Mouse (Mus musculus) small intestine, adult 2 months (tissue): Measurements from ENCODE around the gene Aldh4a1. TPM values are rescaled to one million over a fixed set of nuclear protein-coding genes. Genes with fewer than 3 reads are reported as not detected.

Source experiments
- H3K27ac ChIP-seq: fragments of 200-500 bp; 2 replicates; pipeline ENCODE4 v1.5.1; 2012; ENCODE audit warnings: low read depth, low read length, control low read depth, inconsistent platforms; ENCODE audit not compliant: insufficient read depth
- H3K27me3 ChIP-seq: fragments of 200-500 bp; 2 replicates; pipeline ENCODE4 v1.6.1; 2012; ENCODE audit warnings: mild to moderate bottlenecking, moderate library complexity, low read length, inconsistent platforms; ENCODE audit not compliant: control insufficient read depth, insufficient read depth
- H3K36me3 ChIP-seq: fragments of 200-500 bp; 2 replicates; pipeline ENCODE4 v1.6.1; 2012; ENCODE audit warnings: mild to moderate bottlenecking, low read length, control low read depth, inconsistent platforms; ENCODE audit not compliant: control insufficient read depth, insufficient read depth
- H3K4me1 ChIP-seq: fragments of 200-500 bp; 2 replicates; pipeline ENCODE4 v1.6.1; 2012; ENCODE audit warnings: low read length, inconsistent platforms, mixed read lengths; ENCODE audit not compliant: control insufficient read depth, insufficient read depth, insufficient read length
- H3K4me3 ChIP-seq: fragments of 200-500 bp; 2 replicates; pipeline ENCODE4 v1.5.1; 2012; ENCODE audit warnings: low read depth, mild to moderate bottlenecking, control low read depth, inconsistent platforms, low read length, moderate library complexity
- CTCF ChIP-seq: fragments of 200-500 bp; IDR thresholded peaks from 2 replicates; pipeline ENCODE4 v1.5.1; 2012; ENCODE audit warnings: low read depth, mild to moderate bottlenecking, control low read depth, inconsistent platforms, low read length, moderate library complexity, mixed read lengths; ENCODE audit not compliant: insufficient replicate concordance, insufficient read length; ENCODE audit errors: extremely low read depth
- POLR2A ChIP-seq: fragments of 200-500 bp; IDR thresholded peaks from 2 replicates; pipeline ENCODE4 v1.6.1; 2012; ENCODE audit warnings: low read depth, mild to moderate bottlenecking, control low read depth, inconsistent platforms, low read length, moderate library complexity
- WGBS: fragments of 180-500 bp; shearing (Covaris S2); methylation state at CpG from one replicate; pipeline ENCODE4 v1.1.7; 2018; 5-methylcytosine and 5-hydroxymethylcytosine counted together
- polyA plus RNA-seq: library from polyadenylated mRNA; depleted of rRNA; stranded (reverse); fragments of >200 nt; gene quantifications from 2 replicates; pipeline ENCODE4 v1.2.3, GENCODE M21; 2012

Gene Aldh4a1
- polyA plus RNA-seq, 1 experiment, result 110 TPM

GRCm38 (mm10) chr4:139602357-139603244 lies 20.1 kb upstream of the Aldh4a1 start, which contains the start of gene Gm21969:
Gm21969 (plus strand) TSS chr4:139603186.
- H3K4me1 ChIP-seq, result peaks cover 23% of the 10 kb centered on the region
- 62% methylated on average over 14 of the region's 14 CpGs for WGBS

GRCm38 (mm10) chr4:139605216-139605615 lies 17.4 kb upstream of the Aldh4a1 start:
- Histone ChIP-seq H3K4me1 (peaks cover 15% of the 10 kb centered on the region; the same call in 1 of the 2 replicates), H3K36me3 (peaks cover 10% of the 10 kb centered on the region), H3K27ac (no peak overlapping the region), H3K4me3 (no peak overlapping the region), H3K27me3 (no peaks in the 10 kb centered on the region)
- WGBS, result 87% methylated on average over 11 of the region's 11 CpGs
- TF ChIP-seq POLR2A (no peak), CTCF (no peak)

More at GRCm38 (mm10) chr4:139602357-139603244, 20.1 kb upstream of the Aldh4a1 start, which contains the start of gene Gm21969:
- no peak for TF ChIP-seq POLR2A
- peak; percentile 85; the same call in 1 of the 2 replicates for TF ChIP-seq CTCF
- Histone ChIP-seq H3K27ac (peak within 1 kb of the TSS; percentile 68), H3K36me3 (peaks cover 6% of the 10 kb centered on the region; the same call in 1 of the 2 replicates), H3K27me3 (no peaks in the 10 kb centered on the region), H3K4me3 (no peak within 1 kb of the TSS)

- no peak overlapping the region for H3K4me3 ChIP-seq
- peaks cover 10% of the 10 kb centered on the region for H3K36me3 ChIP-seq
- H3K4me1 ChIP-seq, result peaks cover 10% of the 10 kb centered on the region; the same call in 1 of the 2 replicates
- no peak overlapping the region for H3K27ac ChIP-seq
- no peak for TF ChIP-seq CTCF
- no peak for TF ChIP-seq POLR2A
- no peaks in the 10 kb centered on the region for H3K27me3 ChIP-seq
- 90% methylated on average over 5 of the region's 5 CpGs for WGBS
These were observed 15.9 kb upstream of the Aldh4a1 start for GRCm38 (mm10) chr4:139606732-139607131.

- Histone ChIP-seq H3K4me1 (no peaks in the 10 kb centered on the region), H3K27ac (no peak overlapping the region), H3K4me3 (no peak overlapping the region), H3K27me3 (no peaks in the 10 kb centered on the region), H3K36me3 (peaks cover 15% of the 10 kb centered on the region)
- 67% methylated on average over 4 of the region's 4 CpGs for WGBS
- no peak for TF ChIP-seq CTCF
- TF ChIP-seq POLR2A, result no peak
These were observed 13.7 kb upstream of the Aldh4a1 start for GRCm38 (mm10) chr4:139608975-139609374.

- Histone ChIP-seq H3K36me3 (peaks cover 12% of the 10 kb centered on the region), H3K27ac (no peak overlapping the region)
- 67% methylated on average over 6 of the region's 6 CpGs for WGBS
These were observed 11.7 kb upstream of the Aldh4a1 start for GRCm38 (mm10) chr4:139610954-139611353.

GRCm38 (mm10) chr4:139611542-139611953 lies 11.1 kb upstream of the Aldh4a1 start:
- Histone ChIP-seq H3K36me3 (peaks cover 12% of the 10 kb centered on the region), H3K4me3 (no peak overlapping the region), H3K27ac (no peak overlapping the region), H3K27me3 (no peaks in the 10 kb centered on the region), H3K4me1 (no peaks in the 10 kb centered on the region)
- TF ChIP-seq POLR2A, result no peak
- TF ChIP-seq CTCF, result peak; percentile 100
- 27% methylated on average over 10 of the region's 10 CpGs for WGBS

More at GRCm38 (mm10) chr4:139610954-139611353, 11.7 kb upstream of the Aldh4a1 start:
- Histone ChIP-seq H3K4me1 (no peaks in the 10 kb centered on the region), H3K4me3 (no peak overlapping the region), H3K27me3 (no peaks in the 10 kb centered on the region)
- TF ChIP-seq POLR2A (no peak), CTCF (no peak)

GRCm38 (mm10) chr4:139614524-139615260 lies 8.0 kb upstream of the Aldh4a1 start:
- WGBS, result 92% methylated on average over 21 of the region's 21 CpGs

More at GRCm38 (mm10) chr4:139614524-139615260, 8.0 kb upstream of the Aldh4a1 start:
- Histone ChIP-seq H3K27me3 (no peaks in the 10 kb centered on the region), H3K4me1 (no peaks in the 10 kb centered on the region), H3K36me3 (peaks cover 6% of the 10 kb centered on the region), H3K27ac (no peak overlapping the region), H3K4me3 (no peak overlapping the region)
- no peak for TF ChIP-seq CTCF
- TF ChIP-seq POLR2A, result no peak
